Mouse (Mus musculus) stomach, postnatal 0 days (tissue): ENCODE measurements around the gene Rgs10.
"Not testable (repeated sequence)": the region's sequence is repeated elsewhere in the genome, so short reads cannot be mapped to it uniquely, and the experiment has no call there.

Experiments
- CTCF ChIP-seq: IDR thresholded peaks from 2 replicates; pipeline ENCODE4 v1.5.1; 2016; ENCODE audit warnings: antibody characterized with exemption, low read depth, mild to moderate bottlenecking, moderate library complexity
- EP300 ChIP-seq: optimal IDR thresholded peaks from 2 replicates; pipeline ENCODE3; 2016; ENCODE audit warnings: antibody characterized with exemption

- not testable (repeated sequence) for TF ChIP-seq CTCF, EP300
These were observed 75.9 kb downstream of the Rgs10 start for GRCm38 (mm10) chr7:128342691-128343090.
